Mouse (Mus musculus) B cell, adult 2 months (primary cell): ENCODE measurements at regions not wholly inside any gene's neighbourhood (a gene's known extent, or its start where the extent isn't known, plus 50 kb on each side); places are given as distances from the start of the nearest gene placed in this dataset.

Experiments used
- DNase-seq, 2 experiments: peaks; one replicate each; pipeline ENCODE4 v3.0.0; 2022

GRCm38 (mm10) chr3:115766153-115766552 lies 51.3 kb upstream of the S1pr1 start:
- no peak for DNase-seq

DNA sequence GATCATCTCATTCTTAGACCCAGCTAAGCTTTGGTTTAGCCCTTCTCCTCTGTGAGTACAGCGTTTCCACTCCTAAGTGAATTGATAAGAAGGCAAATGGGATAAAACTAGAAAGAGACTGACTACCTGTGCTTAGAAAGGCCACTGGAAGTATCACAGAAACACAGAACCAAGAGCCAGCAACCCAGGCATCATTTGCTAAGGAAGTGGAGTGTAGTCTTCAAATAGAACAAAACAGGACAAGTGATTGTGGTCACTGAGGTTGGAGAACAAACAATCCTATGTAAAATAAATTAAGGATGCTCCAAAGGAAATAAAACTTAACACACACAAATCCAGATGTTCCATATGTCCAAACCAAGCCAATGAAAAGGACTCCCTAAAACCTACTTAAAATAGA lies 53.4 kb upstream of the S1pr1 start:
- no peak for DNase-seq

- no peak for DNase-seq
Measured at GRCm38 (mm10) chr3:115768761-115769530, 54.1 kb upstream of the S1pr1 start.

DNA sequence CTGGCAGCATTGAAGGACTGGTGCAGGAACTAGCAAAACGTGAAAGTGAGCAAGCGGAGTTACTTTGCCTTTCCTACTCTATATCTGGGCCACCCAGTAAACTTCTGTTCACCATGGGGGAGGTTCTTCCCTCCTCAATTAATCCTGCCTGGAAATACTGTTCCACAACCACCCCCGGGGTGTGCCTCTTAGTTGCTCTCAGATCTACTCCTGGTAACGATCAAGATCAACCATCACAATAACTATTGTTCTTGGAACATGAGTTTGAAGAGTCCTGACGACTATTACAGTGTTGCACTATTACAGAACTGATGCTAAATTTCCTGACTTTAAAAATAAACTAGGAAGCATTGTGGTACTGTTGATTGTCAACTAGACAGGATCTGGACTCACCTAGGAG lies 57.8 kb upstream of the S1pr1 start:
- no peak for DNase-seq

DNA sequence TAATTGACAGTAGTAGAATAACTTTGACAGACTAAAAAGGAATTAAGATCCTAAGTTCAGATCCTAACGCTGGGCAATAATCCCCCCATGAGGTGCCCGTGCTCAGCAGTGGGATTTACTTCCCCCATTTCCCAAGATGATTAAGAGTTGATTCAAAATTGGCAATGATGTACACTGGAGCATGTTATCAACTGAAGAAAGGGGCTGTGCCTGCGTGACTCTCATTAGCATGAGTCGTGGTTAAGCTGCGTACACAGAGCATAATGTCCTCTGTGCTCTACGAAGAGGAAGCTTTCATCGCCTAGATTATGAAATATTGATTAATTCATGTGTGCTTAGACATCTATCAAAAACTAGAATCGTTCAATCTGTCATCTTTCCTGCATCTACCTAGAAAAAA lies 59.4 kb upstream of the S1pr1 start:
- DNase-seq = no peak

DNA sequence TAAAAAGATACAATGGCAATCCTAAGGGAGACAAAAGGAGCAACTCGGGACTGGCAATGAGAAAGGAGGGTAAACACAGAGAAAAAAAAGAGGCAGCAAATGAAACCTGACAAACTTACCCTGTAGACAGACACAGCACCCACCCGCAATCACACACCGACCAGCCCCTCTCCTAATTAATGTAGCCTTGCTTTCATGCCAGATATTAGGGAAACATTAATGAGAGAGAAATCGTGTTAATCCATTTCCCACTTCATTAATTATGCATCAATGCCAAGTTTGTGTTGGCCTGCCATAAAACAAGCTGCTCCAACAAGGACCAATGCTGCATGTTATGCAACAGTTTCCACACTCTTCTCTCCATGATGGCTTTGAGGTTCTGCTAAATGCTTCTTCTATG lies 59.9 kb upstream of the S1pr1 start:
- no peak for DNase-seq

DNA sequence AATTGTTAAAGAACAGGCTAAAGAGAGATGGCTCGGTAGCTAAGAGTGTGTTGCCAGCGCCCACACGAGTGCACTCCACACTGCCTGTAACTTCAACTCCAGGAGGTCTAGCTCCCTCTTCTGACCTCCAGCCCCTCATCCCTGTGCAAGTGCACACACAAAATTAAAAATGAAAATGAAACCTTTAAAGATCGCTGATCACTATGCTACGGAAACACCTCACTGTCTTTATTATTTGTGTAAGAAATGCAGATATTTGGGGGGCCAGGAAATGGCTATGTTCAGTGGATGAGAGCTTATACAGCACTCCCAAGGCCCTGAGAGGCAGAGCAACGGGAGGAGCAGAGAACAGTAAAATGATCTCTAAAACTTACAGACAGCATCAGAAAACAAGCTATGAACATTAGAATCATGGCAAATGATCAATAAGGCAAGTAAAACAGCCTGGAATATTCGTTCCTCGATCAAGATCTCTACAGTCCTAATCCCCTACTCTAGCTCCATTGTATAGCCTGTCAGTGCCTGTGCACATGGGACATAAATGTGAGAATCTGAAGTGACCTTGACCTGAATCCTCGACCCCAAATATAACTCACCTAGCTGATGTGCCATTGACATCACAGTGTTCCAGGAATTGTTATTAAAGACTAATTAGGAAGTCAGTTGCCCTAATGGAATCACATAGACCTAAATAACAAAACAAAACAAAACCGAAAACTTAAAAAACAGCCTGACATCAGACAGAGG lies 64.4 kb upstream of the S1pr1 start:
- no peak for DNase-seq

DNA sequence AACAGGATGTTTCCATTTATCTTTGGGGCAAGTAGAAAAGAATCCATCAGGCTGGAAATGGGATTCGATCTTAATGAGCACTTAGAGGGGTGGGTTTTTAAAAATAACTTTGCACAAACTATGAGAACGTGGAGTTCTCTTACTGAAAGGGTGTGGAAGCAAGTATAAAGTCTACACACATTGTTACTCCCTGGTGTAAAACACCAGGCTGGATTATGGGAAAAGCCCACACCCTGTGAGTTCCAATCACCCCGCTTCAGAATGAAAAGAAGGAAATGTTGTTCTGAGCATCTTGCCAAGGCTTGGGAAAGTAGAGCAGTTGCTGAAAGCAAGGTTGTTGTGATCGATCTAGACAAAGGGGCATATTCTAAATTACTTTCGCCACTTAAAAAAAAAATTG lies 65.0 kb upstream of the S1pr1 start:
- no peak for DNase-seq

DNA sequence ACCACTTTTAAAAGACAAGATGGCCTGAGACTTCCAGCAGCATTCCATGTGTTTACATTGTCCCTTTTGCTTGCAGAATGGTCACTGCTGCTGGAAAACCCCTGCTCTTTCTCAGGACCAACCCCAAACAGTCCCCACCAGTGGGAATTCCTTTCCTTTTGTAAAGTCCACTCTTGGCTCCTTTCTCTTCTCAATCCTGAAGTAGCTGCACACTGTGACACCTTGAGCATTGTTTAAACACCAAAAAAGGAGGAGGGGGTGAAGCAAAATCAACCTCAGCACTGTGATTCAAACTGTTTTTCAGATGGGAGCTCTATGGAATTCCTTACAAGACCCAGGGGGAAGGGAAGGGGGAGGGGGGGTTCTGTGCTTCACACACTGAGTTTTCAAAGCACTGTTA lies 67.9 kb upstream of the S1pr1 start:
- DNase-seq = no peak

DNA sequence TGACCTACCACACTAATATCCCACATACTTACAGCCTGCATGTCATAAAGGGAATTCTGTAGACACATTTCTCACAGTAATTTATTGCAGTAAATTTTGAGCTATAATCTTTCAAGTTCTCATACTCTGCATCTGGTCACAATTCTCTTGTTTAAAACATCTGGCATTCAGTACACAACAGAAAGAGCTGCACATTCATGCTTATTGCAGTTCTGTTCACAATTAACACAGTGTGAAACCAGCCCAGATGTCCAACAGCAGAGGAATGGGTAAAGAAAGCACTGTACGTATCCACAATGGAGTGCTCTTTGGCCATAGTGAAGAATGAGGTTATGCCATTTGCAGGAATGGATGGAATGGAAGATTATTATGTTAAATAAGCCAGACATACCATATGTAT lies 72.5 kb upstream of the S1pr1 start:
- DNase-seq = no peak

DNA sequence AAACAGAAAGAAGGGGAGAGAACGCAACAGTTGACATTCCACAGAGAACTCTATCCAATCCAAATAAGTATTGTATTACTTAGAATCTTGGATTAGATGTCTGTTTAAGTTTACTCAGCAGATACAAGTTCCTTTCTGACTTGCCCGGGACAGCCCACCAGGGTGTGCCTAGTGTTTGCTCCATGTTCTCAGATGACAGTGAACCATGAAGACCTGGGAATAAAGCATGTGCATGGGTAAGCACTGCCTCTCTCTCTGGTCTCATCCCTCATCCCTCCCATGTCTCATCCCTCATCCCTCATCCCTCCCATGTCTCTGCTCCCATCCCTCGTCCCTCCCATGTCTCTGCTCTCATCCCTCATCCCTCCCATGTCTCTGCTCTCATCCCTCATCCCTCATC lies 73.7 kb upstream of the S1pr1 start:
- DNase-seq = no peak

DNA sequence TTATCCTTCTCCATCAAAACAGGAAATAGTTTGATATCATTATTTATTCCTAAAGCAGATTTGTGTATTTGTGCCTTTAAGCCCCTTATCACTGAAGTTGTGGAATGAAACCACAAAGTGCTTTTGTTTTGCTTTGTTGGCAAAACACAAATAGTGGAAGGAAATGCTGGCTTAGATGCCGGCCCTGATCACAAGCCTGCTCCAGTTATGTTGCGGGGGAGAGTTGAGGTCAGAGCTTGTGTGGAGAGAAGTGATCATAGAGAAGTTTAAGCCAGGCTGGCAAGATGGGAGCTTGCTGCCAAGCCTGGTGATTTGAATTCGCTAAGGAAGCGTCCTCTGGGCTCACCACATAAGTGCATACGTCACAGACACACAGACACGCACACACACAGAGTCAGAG lies 74.2 kb upstream of the S1pr1 start:
- DNase-seq = no peak

GRCm38 (mm10) chr3:115792606-115793005 lies 77.7 kb upstream of the S1pr1 start:
- DNase-seq = peak in 1 of 2 experiments; percentile 27

GRCm38 (mm10) chr3:115793344-115794059 lies 78.6 kb upstream of the S1pr1 start:
- DNase-seq = peak; percentile 58 to 70

GRCm38 (mm10) chr3:115799326-115799725 lies 84.5 kb upstream of the S1pr1 start:
- DNase-seq = peak; percentile 62 to 65

DNA sequence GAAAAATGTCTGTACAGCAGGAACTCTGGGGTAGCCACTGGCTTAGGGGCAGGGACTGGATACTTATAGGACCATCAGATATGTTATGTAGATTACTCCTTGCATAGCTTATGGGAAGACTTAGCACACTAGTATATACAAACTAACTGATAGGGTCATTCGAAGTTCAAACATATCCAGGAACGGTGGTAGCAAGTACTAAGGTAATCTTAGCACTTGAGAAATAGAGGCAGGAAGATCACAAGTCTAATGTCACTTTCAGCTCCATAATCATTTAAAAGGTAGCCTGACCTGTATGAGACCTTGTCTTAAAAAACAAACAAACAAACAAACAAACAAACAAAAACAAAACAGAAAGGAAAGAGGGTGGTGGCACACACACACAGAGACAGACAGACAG lies 85.1 kb upstream of the S1pr1 start:
- DNase-seq = no peak

GRCm38 (mm10) chr3:115800873-115801272 lies 86.0 kb upstream of the S1pr1 start:
- DNase-seq = no peak

- peak; percentile 54 to 58 for DNase-seq
Measured at GRCm38 (mm10) chr3:115801581-115802200, 85.9 kb upstream of the Dph5 start.

DNA sequence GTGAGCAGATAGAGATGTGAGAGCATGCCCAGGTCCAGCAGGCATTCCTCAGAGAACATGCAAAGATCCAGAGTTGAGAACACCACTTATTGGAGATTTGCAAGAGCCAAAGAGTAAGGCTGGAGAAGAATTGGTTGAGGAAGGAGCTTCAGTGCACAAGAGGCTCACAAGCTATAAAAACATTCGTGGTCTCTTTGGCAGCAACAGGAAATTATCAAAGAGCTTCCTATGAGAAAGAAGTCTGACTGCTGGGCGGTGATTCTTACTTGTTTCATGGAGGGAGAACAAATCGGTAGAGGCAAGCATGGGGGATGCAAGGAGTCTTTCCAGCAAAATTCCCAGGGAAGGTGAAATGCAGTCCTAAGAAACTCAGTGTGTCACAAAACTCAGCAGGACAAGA lies 83.0 kb upstream of the Dph5 start:
- no peak for DNase-seq

GRCm38 (mm10) chr3:115807032-115807431 lies 80.6 kb upstream of the Dph5 start:
- no peak for DNase-seq

DNA sequence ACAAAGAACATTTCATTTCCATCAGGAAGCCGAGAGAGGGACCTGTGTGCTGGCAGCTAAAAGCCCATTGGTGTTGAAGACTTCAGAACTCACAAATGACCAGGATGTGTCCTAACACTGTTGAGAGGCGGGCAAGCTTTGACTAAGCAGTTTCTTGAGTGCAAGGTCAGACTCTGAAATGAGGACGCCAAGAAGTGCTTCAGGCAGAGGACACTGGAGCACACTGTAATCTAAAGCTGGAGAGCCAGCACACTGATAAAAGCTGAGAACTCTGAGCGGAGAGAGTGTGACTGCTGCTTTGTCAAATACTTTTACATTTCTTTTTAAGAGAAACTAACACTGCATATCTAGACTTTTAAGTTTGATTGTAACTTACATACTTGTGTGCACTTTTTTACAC lies 72.5 kb upstream of the Dph5 start:
- peak; percentile 32 to 51 for DNase-seq

- DNase-seq = peak; percentile 76 to 78
Measured at GRCm38 (mm10) chr3:115815571-115816156, 72.0 kb upstream of the Dph5 start.
